Mouse (Mus musculus) embryonic facial prominence, embryonic 15.5 days (tissue): ENCODE results near the gene Klf4. TPM values are rescaled to one million over a fixed set of nuclear protein-coding genes. Genes with fewer than 3 reads are reported as not detected.

Experiments used
- ATAC-seq: fragments of 200-750 bp; cut with Nextera tagmentation; 2 replicates; pipeline ENCODE4 v1.8.0; 2017; ENCODE audit warnings: low read depth, moderate TSS enrichment; ENCODE audit not compliant: insufficient number of reproducible peaks, low FRiP score, low TSS enrichment
- H3K27ac ChIP-seq: fragments of 300-500 bp; sonication (generic); replicated peaks from 2 replicates; pipeline ENCODE4 v1.5.1; 2015; ENCODE audit warnings: mild to moderate bottlenecking, inconsistent platforms
- H3K27me3 ChIP-seq: fragments of 300-500 bp; sonication (generic); 2 replicates; pipeline ENCODE4 v1.6.1; 2015; ENCODE audit warnings: inconsistent platforms
- H3K36me3 ChIP-seq: fragments of 300-500 bp; sonication (generic); 2 replicates; pipeline ENCODE4 v1.6.1; 2015; ENCODE audit warnings: mild to moderate bottlenecking, inconsistent platforms
- H3K4me1 ChIP-seq: fragments of 300-500 bp; sonication (generic); 2 replicates; pipeline ENCODE4 v1.6.1; 2015; ENCODE audit warnings: inconsistent platforms
- H3K4me2 ChIP-seq: fragments of 300-500 bp; sonication (generic); replicated peaks from 2 replicates; pipeline ENCODE4 v1.6.1; 2015; ENCODE audit warnings: mild to moderate bottlenecking, inconsistent platforms
- H3K4me3 ChIP-seq: fragments of 300-500 bp; sonication (generic); replicated peaks from 2 replicates; pipeline ENCODE4 v1.5.1; 2015; ENCODE audit warnings: mild to moderate bottlenecking, inconsistent platforms
- H3K9ac ChIP-seq: fragments of 300-500 bp; sonication (generic); 2 replicates; pipeline ENCODE4 v1.6.1; 2015; ENCODE audit warnings: inconsistent platforms
- H3K9me3 ChIP-seq: fragments of 300-500 bp; sonication (generic); replicated peaks from 2 replicates; pipeline ENCODE4 v1.6.1; 2016; ENCODE audit warnings: inconsistent platforms
- WGBS: fragments of 180-500 bp; shearing (Covaris S2); methylation state at CpG from one replicate; pipeline ENCODE4 v1.1.7; 2015; 5-methylcytosine and 5-hydroxymethylcytosine counted together
- polyA plus RNA-seq: library from polyadenylated mRNA; unstranded; fragments of >200 nt; fragmentation: Nextera tagmentation; extraction: Ambion mirVana; gene quantifications from 2 replicates; pipeline ENCODE4 v1.2.1, GENCODE M21; 2015

Klf4 gene
- polyA plus RNA-seq, 1 experiment from 2014 or later: 43.0 TPM

DNA sequence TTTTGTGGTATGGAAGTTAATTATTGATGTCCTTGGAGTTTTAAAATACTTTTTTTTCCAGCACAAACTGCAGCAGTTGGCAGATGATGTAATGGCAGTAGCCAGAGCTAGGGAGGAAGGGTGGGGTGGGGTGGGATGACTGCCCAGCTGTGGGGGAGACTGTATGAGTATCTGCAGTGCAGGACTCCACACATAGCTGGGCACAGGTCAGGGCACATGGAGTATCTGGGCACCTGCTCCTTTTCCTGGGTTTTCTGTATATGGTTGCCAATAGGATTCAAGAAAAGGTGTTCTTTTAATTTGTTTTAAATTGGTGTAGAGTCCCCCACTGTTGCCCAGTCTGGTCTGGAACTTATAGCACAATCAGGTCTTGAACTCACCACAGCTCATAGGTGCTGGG lies 2.7 kb upstream of the Klf4 start:
- Histone ChIP-seq H3K27ac (peak overlapping the region; percentile 41), H3K9ac (no peak overlapping the region), H3K4me1 (peaks cover 19% of the 10 kb centered on the region), H3K36me3 (no peaks in the 10 kb centered on the region), H3K27me3 (no peaks in the 10 kb centered on the region), H3K9me3 (no peaks in the 10 kb centered on the region), H3K4me3 (no peak overlapping the region), H3K4me2 (no peak overlapping the region)
- ATAC-seq: no peak

DNA sequence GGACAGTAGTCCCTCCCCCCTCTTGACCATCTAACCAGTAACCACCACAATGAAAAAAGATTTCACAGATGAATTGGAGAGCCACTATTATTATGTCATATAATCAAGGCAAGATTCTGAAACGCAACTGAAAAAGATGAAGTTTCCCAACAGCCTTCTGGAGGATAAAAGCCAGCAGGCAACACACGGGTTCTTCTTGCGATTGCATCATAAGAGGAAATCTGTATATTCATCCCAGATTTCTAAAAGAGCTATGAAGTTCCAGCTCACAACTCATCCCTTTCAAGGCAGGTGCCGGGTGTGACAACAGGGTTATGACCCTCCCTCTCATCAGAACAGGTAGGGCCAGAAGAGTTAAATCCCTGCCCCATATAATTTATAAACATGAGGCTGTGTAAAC lies 2.2 kb upstream of the Klf4 start:
- WGBS: 42% methylated on average over 4 of the region's 4 CpGs
- peaks cover 24% of the 10 kb centered on the region for H3K4me1 ChIP-seq
- no peaks in the 10 kb centered on the region for H3K36me3 ChIP-seq
- H3K9ac ChIP-seq: no peak overlapping the region
- no peak overlapping the region for H3K4me2 ChIP-seq
- H3K9me3 ChIP-seq: no peaks in the 10 kb centered on the region
- 0 out of 2 replicates have a peak overlapping the region, but pooled peaks have one; percentile 96 for H3K27ac ChIP-seq
- no peak for ATAC-seq
- H3K4me3 ChIP-seq: no peak overlapping the region
- H3K27me3 ChIP-seq: no peaks in the 10 kb centered on the region

DNA sequence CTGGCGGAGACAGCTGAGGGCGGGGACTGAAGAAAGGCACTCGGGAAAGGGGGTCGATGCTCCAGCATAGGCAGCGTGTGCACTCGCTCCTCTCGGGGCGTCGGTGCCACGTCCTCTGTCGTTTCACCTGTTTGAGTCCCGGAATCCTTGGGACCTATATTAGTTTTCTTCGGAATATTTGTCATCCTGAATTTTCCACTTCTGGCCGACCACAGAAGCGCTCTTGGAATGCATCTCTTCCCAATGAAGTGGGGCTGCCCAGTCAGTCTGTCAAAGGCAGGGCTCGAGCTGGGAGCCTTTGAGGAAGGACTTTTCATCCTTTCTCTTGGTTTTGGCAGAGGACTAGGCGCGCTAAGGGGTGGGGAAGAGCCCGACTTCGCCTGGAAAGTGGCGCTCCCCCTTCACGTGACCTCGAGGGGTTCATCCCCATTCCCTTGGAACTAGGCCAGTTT lies 1.6 kb upstream of the Klf4 start:
- Histone ChIP-seq H3K4me3 (peak overlapping the region; percentile 55), H3K27ac (peak overlapping the region; percentile 96), H3K9ac (no peak overlapping the region; the same call in 1 of the 2 replicates), H3K9me3 (no peaks in the 10 kb centered on the region), H3K27me3 (no peaks in the 10 kb centered on the region), H3K36me3 (no peaks in the 10 kb centered on the region), H3K4me1 (peaks cover 27% of the 10 kb centered on the region), H3K4me2 (peak overlapping the region; percentile 90)
- no peak for ATAC-seq
- WGBS: 2% methylated on average over 23 of the region's 23 CpGs

DNA sequence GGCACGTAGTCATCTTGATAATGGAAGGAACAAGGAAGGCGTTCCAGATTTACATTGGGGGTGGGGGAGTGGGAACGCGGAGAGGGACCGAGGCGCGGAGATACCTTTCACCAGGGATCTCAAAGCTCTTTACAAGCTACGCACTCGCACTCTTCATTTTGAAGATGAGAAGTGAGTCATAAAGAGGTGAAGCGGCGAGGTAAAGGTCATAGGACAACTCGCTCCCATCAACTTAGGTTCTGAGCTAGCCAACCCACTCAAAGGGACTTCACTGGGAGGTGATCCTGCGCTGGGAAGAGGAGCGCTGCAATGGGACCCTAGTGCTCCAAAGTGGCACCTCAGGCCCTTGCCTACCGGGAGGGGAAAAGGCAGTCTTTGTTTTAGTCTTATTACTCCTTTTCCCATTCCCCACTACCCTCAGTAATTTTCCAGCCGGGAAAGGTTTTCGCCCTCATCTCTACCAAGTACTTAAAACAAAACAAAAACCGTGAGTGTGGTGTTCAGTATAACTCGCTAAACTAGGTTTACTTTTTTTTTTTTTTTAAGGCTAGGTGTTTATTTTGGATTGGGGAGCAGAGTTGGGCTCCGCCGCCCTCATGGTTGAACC lies 1.0 kb upstream of the Klf4 start:
- Histone ChIP-seq H3K9ac (peak overlapping the region; percentile 63), H3K36me3 (no peaks in the 10 kb centered on the region), H3K4me1 (peaks cover 27% of the 10 kb centered on the region), H3K9me3 (no peaks in the 10 kb centered on the region), H3K4me2 (peak overlapping the region; percentile 90), H3K27me3 (no peaks in the 10 kb centered on the region), H3K4me3 (peak overlapping the region; percentile 55), H3K27ac (peak overlapping the region; percentile 96)
- no peak for ATAC-seq
- WGBS: 0% methylated on average over 21 of the region's 21 CpGs

DNA sequence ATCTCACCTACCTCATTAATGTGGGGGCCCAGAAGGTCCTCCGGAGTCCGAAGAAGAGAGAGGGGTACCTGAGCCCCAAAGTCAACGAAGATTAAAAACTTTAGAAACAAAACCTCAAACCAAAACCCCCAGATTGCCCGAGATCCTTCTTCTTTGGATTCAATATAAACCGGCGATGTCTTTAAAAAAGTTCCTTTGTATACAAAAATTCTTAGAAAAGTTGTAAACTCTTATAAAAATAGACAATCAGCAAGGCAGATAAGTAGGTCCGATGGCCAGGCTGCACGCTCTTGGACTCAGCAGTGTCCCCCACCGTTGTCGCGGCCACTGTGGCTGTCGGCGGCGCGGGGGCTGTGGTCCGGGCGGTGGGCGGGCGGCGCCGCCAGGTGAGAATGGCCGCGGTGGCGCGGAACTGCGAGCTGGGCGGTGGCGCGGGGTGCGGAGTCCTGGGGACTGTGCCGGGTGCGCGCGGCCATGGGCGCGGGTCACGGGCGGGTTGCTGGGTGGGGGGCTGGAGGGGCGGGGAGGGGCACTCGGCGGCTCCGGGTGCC lies 335 bp downstream of the Klf4 start:
- under 1% methylated on average over 34 of the region's 42 CpGs for WGBS
- ATAC-seq: no peak
- H3K4me3 ChIP-seq: peak overlapping the region; percentile 55

DNA sequence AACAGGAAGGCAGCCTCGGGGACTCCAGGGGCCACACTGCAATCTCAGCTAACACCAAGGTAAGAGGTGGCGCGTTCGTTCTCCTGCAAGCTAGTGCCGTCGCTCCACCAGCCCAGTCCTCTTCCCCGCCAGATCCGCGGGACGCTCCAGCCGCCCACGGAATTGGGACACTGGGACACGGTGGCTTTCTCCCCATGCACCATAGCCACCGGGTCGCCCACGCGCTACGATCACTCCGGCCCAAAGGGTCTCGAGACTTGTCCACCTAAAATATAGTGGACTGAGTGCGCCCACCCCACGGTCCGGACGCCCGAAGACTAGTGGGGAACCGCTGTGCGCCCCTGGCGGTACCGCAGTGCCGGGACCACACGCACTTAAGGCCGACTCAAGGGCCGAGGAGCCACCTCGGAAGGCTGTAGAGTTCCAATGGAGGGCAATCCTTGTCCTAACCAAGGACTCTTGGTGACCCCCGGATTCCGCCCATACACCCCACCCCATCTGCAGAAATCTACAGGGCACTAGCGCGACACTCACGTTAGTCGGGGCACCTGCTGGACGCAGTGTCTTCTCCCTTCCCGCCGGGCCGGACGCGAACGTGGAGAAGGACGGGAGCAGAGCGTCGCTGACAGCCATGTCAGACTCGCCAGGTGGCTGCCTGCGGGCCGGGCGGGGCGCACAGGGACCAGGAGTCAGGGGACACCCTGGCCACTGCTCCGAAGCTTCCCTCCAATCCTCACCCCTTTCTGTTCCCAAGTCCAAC lies 990 bp downstream of the Klf4 start:
- Histone ChIP-seq H3K4me1 (peaks cover 27% of the 10 kb centered on the region), H3K9ac (peak overlapping the region; percentile 68), H3K4me2 (peak overlapping the region; percentile 90), H3K4me3 (peak overlapping the region; percentile 55), H3K9me3 (no peaks in the 10 kb centered on the region), H3K36me3 (no peaks in the 10 kb centered on the region), H3K27me3 (no peaks in the 10 kb centered on the region), H3K27ac (peak overlapping the region; percentile 96)
- under 1% methylated on average over 56 of the region's 56 CpGs for WGBS
- no peak for ATAC-seq

More for the DNA sequence above, 335 bp downstream of the Klf4 start:
- Histone ChIP-seq H3K27me3 (no peaks in the 10 kb centered on the region), H3K9ac (peak overlapping the region; percentile 68), H3K9me3 (no peaks in the 10 kb centered on the region), H3K36me3 (no peaks in the 10 kb centered on the region), H3K27ac (peak overlapping the region; percentile 96), H3K4me2 (peak overlapping the region; percentile 90), H3K4me1 (peaks cover 27% of the 10 kb centered on the region)

DNA sequence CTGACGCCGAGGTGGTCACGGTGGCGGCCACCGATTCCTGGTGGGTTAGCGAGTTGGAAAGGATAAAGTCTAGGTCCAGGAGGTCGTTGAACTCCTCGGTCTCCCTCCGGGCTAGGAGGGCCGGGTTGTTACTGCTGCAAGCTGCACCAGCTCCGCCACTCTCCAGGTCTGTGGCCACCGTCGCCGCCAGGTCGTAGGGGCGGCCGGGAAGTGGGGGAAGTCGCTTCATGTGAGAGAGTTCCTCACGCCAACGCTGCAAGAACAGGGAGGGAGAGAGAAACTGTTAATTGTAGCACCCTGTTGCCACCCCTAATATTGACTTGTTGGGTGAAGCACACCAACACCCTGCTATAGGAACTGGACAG lies 1.6 kb downstream of the Klf4 start:
- H3K27ac ChIP-seq: peak overlapping the region; percentile 96; the same call in 1 of the 2 replicates

DNA sequence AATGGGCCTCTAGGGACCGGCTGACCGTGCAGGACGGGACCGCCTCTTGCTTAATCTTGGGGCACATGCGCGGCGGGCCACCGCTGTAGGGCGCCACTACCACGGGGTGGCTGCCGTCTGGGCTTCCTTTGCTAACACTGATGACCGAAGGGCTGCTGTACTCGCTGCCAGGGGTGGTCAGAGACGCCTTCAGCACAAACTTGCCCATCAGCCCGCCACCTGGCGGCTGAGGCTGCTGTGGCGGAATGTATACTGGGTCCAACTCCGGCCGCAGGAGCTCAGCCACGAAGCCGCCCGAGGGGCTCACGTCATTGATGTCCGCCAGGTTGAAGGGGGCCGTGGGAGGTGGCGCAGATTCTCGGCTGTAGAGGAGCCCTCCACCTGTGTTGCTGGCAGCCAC lies 2.0 kb downstream of the Klf4 start:
- no peaks in the 10 kb centered on the region for H3K36me3 ChIP-seq
- peak overlapping the region; percentile 90 for H3K4me2 ChIP-seq
- WGBS: under 1% methylated on average over 27 of the region's 27 CpGs
- no peaks in the 10 kb centered on the region for H3K27me3 ChIP-seq
- H3K27ac ChIP-seq: peak overlapping the region; percentile 96
- peak overlapping the region; percentile 68 for H3K9ac ChIP-seq
- peak overlapping the region; percentile 55 for H3K4me3 ChIP-seq
- no peak for ATAC-seq
- no peaks in the 10 kb centered on the region for H3K9me3 ChIP-seq
- H3K4me1 ChIP-seq: peaks cover 33% of the 10 kb centered on the region

More for the DNA sequence above, 1.6 kb downstream of the Klf4 start:
- Histone ChIP-seq H3K9ac (peak overlapping the region; percentile 68), H3K36me3 (no peaks in the 10 kb centered on the region), H3K9me3 (no peaks in the 10 kb centered on the region), H3K27me3 (no peaks in the 10 kb centered on the region), H3K4me3 (peak overlapping the region; percentile 55), H3K4me2 (peak overlapping the region; percentile 90), H3K4me1 (peaks cover 33% of the 10 kb centered on the region)
- under 1% methylated on average over 20 of the region's 20 CpGs for WGBS
- no peak for ATAC-seq

DNA sequence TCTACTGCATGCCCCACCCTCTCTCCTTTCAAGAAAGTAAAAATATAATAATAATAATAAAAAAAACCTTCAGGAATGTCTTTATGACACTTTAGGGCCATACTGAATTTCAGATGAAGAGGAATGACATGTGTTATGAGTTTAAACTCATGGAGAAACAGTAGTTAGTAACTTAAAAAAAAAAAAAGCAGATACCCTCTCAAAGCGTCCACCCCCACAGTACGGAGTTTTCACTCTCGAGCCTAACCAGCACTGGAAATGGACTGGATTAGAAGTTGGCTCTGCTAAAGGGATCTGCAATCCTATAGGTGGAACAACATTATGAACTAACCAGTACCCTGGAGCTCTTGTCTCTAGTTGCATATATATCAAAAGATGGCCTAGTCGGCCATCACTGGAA lies 3.9 kb downstream of the Klf4 start:
- no peaks in the 10 kb centered on the region for H3K9me3 ChIP-seq
- 46% methylated on average over 4 of the region's 4 CpGs for WGBS
- no peak for ATAC-seq

DNA sequence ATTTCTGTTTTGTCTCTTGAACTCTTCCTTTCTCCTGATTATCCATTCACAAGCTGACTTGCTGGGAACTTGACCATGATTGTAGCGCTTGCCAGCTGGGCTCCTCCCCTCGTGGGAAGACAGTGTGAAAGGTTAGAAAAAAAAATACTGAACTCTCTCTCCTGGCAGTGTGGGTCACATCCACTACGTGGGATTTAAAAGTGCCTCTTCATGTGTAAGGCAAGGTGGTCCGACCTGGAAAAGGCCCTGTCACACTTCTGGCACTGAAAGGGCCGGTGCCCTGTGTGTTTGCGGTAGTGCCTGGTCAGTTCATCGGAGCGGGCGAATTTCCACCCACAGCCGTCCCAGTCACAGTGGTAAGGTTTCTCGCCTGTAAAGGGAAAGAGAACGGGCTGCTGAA lies 4.3 kb downstream of the Klf4 start:
- no peaks in the 10 kb centered on the region for H3K27me3 ChIP-seq
- no peaks in the 10 kb centered on the region for H3K9me3 ChIP-seq
- H3K4me1 ChIP-seq: peaks cover 26% of the 10 kb centered on the region
- no peak for ATAC-seq
- peak overlapping the region; percentile 15 for H3K4me3 ChIP-seq
- H3K9ac ChIP-seq: no peak overlapping the region
- 75% methylated on average over 12 of the region's 12 CpGs for WGBS
- H3K4me2 ChIP-seq: peak overlapping the region; percentile 36
- H3K27ac ChIP-seq: no peak overlapping the region
- no peaks in the 10 kb centered on the region for H3K36me3 ChIP-seq

More for the DNA sequence above, 3.9 kb downstream of the Klf4 start:
- H3K36me3 ChIP-seq: no peaks in the 10 kb centered on the region
- no peak overlapping the region for H3K9ac ChIP-seq
- no peak overlapping the region for H3K27ac ChIP-seq
- peak overlapping the region; percentile 15 for H3K4me3 ChIP-seq
- H3K27me3 ChIP-seq: no peaks in the 10 kb centered on the region
- H3K4me2 ChIP-seq: peak overlapping the region; percentile 36
- H3K4me1 ChIP-seq: peaks cover 26% of the 10 kb centered on the region

DNA sequence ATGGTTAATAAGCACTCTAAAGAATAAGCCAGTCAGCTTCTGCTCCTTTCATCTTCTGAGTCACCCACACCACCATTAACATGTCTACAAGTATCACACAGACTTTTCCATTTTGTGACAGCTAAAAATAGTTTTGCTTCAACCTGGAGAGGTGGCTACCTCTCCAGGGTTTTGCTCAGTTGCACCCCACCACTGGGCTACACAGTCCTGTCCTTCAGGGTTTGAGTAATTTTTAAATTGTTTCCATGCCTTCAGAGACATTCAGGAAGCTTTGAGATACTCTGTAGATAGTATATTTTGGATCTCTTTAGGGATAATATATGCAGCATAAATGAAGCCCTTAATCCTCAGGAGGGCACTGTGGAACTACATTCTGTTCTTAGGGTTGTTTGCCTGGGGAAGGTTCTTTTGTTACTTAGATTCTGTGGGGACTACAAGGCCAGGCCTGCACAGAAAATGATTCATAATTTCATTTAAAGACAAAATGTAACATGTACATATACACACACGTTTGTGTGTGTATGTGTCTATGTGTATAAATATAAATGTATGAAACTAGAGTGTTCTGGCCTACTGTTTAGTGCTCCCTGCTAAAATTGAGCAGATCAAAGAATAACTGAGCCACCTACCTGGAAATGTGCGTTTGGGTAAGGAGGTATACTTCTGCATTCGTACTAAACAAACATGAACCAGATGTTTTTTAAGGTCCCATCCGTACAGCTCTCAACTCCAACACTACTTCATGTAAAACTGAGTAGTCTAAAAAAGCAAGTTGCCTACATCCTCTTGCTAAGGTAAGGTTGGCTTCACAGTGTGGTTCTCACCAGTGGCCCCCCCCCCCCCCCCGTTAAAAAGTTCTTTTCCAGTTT lies 5.8 kb downstream of the Klf4 start:
- Histone ChIP-seq H3K9me3 (no peaks in the 10 kb centered on the region), H3K36me3 (no peaks in the 10 kb centered on the region), H3K9ac (no peak overlapping the region), H3K4me2 (peak overlapping the region; percentile 1; the same call in 1 of the 2 replicates), H3K27ac (no peak overlapping the region), H3K27me3 (no peaks in the 10 kb centered on the region), H3K4me3 (no peak overlapping the region), H3K4me1 (peaks cover 26% of the 10 kb centered on the region)
- ATAC-seq: no peak
- 33% methylated on average over 5 of the region's 5 CpGs for WGBS
